8 mouse cellular contexts compared by ENCODE assay signal in the genomic region with DNA sequence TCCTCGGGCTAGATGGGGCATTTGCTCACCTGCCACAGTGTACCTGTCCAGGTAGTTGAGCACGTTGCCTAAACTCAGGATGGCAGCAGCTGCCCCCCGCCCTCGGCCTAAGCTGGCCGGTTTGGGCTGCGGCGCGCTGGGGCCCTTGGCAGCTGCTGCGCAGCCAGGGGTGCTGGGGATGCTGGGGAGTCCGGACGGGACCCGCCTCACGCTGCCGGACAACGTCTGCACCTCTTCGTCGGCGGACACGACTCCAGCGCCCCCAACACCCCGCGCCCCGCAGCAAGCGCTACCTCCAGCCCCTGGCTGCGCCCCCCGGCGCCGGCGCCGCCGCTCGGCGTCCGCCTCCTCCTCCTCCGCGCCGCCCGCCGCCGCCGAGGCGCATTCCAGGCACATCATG. TPM values are rescaled to one million over a fixed set of nuclear protein-coding genes. Genes with fewer than 3 reads are reported as not detected.
DNase-seq lines count a peak whose midpoint lies in the region; ATAC-seq and TF ChIP-seq lines count a peak whose summit lies in the region.

No protein-coding gene starts in this region.

- no peaks in the 10 kb centered on the region for H3K36me3 ChIP-seq in kidney, postnatal 0 days (ENCODE audit: insufficient read depth, low read length)
- no peaks in the 10 kb centered on the region for H3K36me3 ChIP-seq in forebrain, postnatal 0 days (ENCODE audit: insufficient read depth)
- no peaks in the 10 kb centered on the region for H3K36me3 ChIP-seq in midbrain, embryonic 11.5 days (ENCODE audit: control insufficient read depth, insufficient read depth, low read length)

- H3K9me3 ChIP-seq in kidney, postnatal 0 days (replicated peaks; ENCODE audit: low read length), result no peaks in the 10 kb centered on the region
- H3K9me3 ChIP-seq in forebrain, postnatal 0 days (ENCODE audit: low read length), result no peaks in the 10 kb centered on the region
- H3K9me3 ChIP-seq in midbrain, embryonic 11.5 days (ENCODE audit: control insufficient read depth, low read length), result no peaks in the 10 kb centered on the region

- DNase-seq in kidney, postnatal 0 days (ENCODE audit: low spot score), result no peak
- no peak for DNase-seq in kidney, adult 18-20 months
- DNase-seq in forebrain, postnatal 0 days, result no peak
- peak; percentile 90 for DNase-seq in midbrain, embryonic 11.5 days (ENCODE audit: low spot score, missing footprints)
- DNase-seq in layer of hippocampus, postnatal 36 days, result no peak
- DNase-seq in MN1 (ENCODE audit: low spot score), result no peak
- DNase-seq in spleen, postnatal 36 days (ENCODE audit: low spot score in 2 of 2), result no peak

- H3K4me1 ChIP-seq in kidney, postnatal 0 days (replicated peaks; ENCODE audit: insufficient read depth, low read length), result 0 out of 2 replicates have a peak, but pooled peaks cover 8% of the 10 kb centered on the region
- peaks cover 8% of the 10 kb centered on the region for H3K4me1 ChIP-seq in brown adipose tissue, adult 24 weeks (ENCODE audit: control insufficient read depth, insufficient read depth, insufficient read length, low read length)
- peaks cover 23% of the 10 kb centered on the region for H3K4me1 ChIP-seq in forebrain, postnatal 0 days (ENCODE audit: insufficient read depth)
- peaks cover 7% of the 10 kb centered on the region; the same call in 1 of the 2 replicates for H3K4me1 ChIP-seq in midbrain, embryonic 11.5 days (ENCODE audit: control insufficient read depth, insufficient read depth, low read length)

- H3K27me3 ChIP-seq in kidney, postnatal 0 days (ENCODE audit: insufficient read depth, low read length), result no peaks in the 10 kb centered on the region
- H3K27me3 ChIP-seq in forebrain, postnatal 0 days (ENCODE audit: insufficient read depth, low read length), result no peaks in the 10 kb centered on the region
- H3K27me3 ChIP-seq in midbrain, embryonic 11.5 days (ENCODE audit: control insufficient read depth, insufficient read depth, low read length), result peaks cover 18% of the 10 kb centered on the region

- H3K4me3 ChIP-seq in kidney, postnatal 0 days (replicated peaks; ENCODE audit: low read depth, low read length), result peak overlapping the region; percentile 64
- H3K4me3 ChIP-seq in brown adipose tissue, adult 24 weeks (ENCODE audit: insufficient read depth, low read depth, low read length), result peak overlapping the region; percentile 69
- H3K4me3 ChIP-seq in forebrain, postnatal 0 days (ENCODE audit: low read depth, low read length), result peak overlapping the region; percentile 78
- peak overlapping the region; percentile 65 for H3K4me3 ChIP-seq in midbrain, embryonic 11.5 days (ENCODE audit: low read depth, low read length)

- H3K9ac ChIP-seq in kidney, postnatal 0 days (ENCODE audit: low read depth, low read length), result peak overlapping the region; percentile 49
- H3K9ac ChIP-seq in forebrain, postnatal 0 days, result peak overlapping the region; percentile 80
- H3K9ac ChIP-seq in midbrain, embryonic 11.5 days (ENCODE audit: low read length), result peak overlapping the region; percentile 67

- H3K4me2 ChIP-seq in kidney, postnatal 0 days (ENCODE audit: low read length), result peak overlapping the region; percentile 98
- H3K4me2 ChIP-seq in forebrain, postnatal 0 days (ENCODE audit: low read depth), result peak overlapping the region; percentile 84
- peak overlapping the region; percentile 89 for H3K4me2 ChIP-seq in midbrain, embryonic 11.5 days

- ATAC-seq in kidney, postnatal 0 days (replicated peaks; ENCODE audit: low FRiP score, low read depth), result 0 out of 2 replicates have a peak, but pooled peaks have one; percentile 3
- peak; percentile 3 for ATAC-seq in forebrain, postnatal 0 days
- ATAC-seq in midbrain, embryonic 11.5 days (ENCODE audit: low FRiP score), result peak; percentile 28

- WGBS in kidney, postnatal 0 days, result under 1% methylated on average over 30 of the region's 42 CpGs
- WGBS in forebrain, postnatal 0 days, result 1% methylated on average over 32 of the region's 42 CpGs
- under 1% methylated on average over 32 of the region's 42 CpGs for WGBS in midbrain, embryonic 11.5 days

- no peak for TF ChIP-seq CTCF in kidney, postnatal 0 days (IDR thresholded peaks at IDR 0.05; ENCODE audit: low read depth)
- no peak for TF ChIP-seq CTCF in forebrain, postnatal 0 days (IDR thresholded peaks at IDR 0.05; ENCODE audit: low read depth)

- no peak overlapping the region for H3K27ac ChIP-seq in kidney, postnatal 0 days
- H3K27ac ChIP-seq in brown adipose tissue, adult 24 weeks (replicated peaks; ENCODE audit: low read depth, low read length), result 0 out of 2 replicates have a peak overlapping the region, but pooled peaks have one; percentile 20
- peak overlapping the region; percentile 88 for H3K27ac ChIP-seq in forebrain, postnatal 0 days (ENCODE audit: low read depth, low read length)
- H3K27ac ChIP-seq in midbrain, embryonic 11.5 days (ENCODE audit: low read depth, low read length), result peak overlapping the region; percentile 50

RNA-seq across cellular contexts. Expression of a gene that starts 0.3 kb away (rescaled TPM):
- polyA plus RNA-seq in kidney, postnatal 0 days (2015; fragmentation: Nextera tagmentation; extraction: Ambion mirVana), result 6.3 and 7.4 TPM in 2 replicates
- polyA plus RNA-seq in brown adipose tissue, adult 24 weeks (2012; ENCODE audit: insufficient read depth, insufficient read length, missing spikeins), result 3.2 and 3.5 TPM in 2 replicates
- total RNA-seq in forebrain, postnatal 0 days (2014; rRNA removed), result 38.8 and 40.1 TPM in 2 replicates
- polyA plus RNA-seq in forebrain, postnatal 0 days (2015; fragmentation: Nextera tagmentation; extraction: Ambion mirVana), result 6.5 and 6.7 TPM in 2 replicates
- 4.0 and 4.7 TPM in 2 replicates for polyA plus RNA-seq in midbrain, embryonic 11.5 days (2014; fragmentation: Nextera tagmentation; extraction: Ambion mirVana)
- 100 to 1,000 TPM in 1 of 2 experiments, 10 to 100 TPM in 1; 91.4 to 129 TPM for total RNA-seq in layer of hippocampus, postnatal 36 days (2021)

RNA-seq across cellular contexts. Expression of a gene that starts 48.2 kb away (rescaled TPM):
- 107 and 109 TPM in 2 replicates for polyA plus RNA-seq in kidney, postnatal 0 days (2015; fragmentation: Nextera tagmentation; extraction: Ambion mirVana)
- polyA plus RNA-seq in brown adipose tissue, adult 24 weeks (2012; ENCODE audit: insufficient read depth, insufficient read length, missing spikeins), result 23.2 and 24.3 TPM in 2 replicates
- total RNA-seq in forebrain, postnatal 0 days (2014; rRNA removed), result 36.9 and 38.0 TPM in 2 replicates
- 50.0 and 52.4 TPM in 2 replicates for polyA plus RNA-seq in forebrain, postnatal 0 days (2015; fragmentation: Nextera tagmentation; extraction: Ambion mirVana)
- 142 and 144 TPM in 2 replicates for polyA plus RNA-seq in midbrain, embryonic 11.5 days (2014; fragmentation: Nextera tagmentation; extraction: Ambion mirVana)
- 10 to 100 TPM; 51.3 to 52.2 TPM for total RNA-seq in layer of hippocampus, postnatal 36 days (2021)

RNA-seq across cellular contexts. Expression of a gene that starts 54.1 kb away (rescaled TPM):
- polyA plus RNA-seq in kidney, postnatal 0 days (2015; fragmentation: Nextera tagmentation; extraction: Ambion mirVana), result 3.3 and 3.8 TPM in 2 replicates
- polyA plus RNA-seq in brown adipose tissue, adult 24 weeks (2012; ENCODE audit: insufficient read depth, insufficient read length, missing spikeins), result 0.99 TPM in 1 of 2 replicates, not detected in the other
- total RNA-seq in forebrain, postnatal 0 days (2014; rRNA removed), result not detected in 2 replicates
- not detected in 2 replicates for polyA plus RNA-seq in forebrain, postnatal 0 days (2015; fragmentation: Nextera tagmentation; extraction: Ambion mirVana)
- polyA plus RNA-seq in midbrain, embryonic 11.5 days (2014; fragmentation: Nextera tagmentation; extraction: Ambion mirVana), result not detected in 2 replicates
- total RNA-seq in layer of hippocampus, postnatal 36 days (2021), result not detected
